Mouse (Mus musculus): ENCODE data around the gene Tlr13. TPM values are rescaled to one million over a fixed set of nuclear protein-coding genes. Genes with fewer than 3 reads are reported as not detected.

Tlr13 gene
- 0.42 and 0.52 TPM in 2 replicates for polyA plus RNA-seq (2016; fragmentation: Nextera tagmentation; extraction: Ambion mirVana)

DNA sequence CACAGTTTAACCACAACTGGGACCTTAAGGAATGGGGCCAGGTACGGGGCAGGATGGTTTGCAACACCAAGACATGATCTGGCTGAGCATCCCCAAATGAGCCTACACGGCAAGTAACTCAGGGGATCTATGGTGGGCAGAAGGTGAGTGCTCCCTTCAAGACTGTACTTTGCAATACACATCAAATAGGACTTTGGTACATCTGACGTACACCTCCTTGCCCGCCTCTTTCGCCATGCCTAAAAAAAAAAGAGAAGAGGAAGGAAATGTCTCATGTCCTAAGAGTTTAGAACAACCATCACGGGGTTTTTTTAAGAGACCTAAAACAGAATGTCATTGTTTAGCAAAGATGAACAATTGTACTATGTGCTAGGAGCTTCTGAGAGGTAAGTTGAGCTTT, at the start of gene Tlr13:
TSS of gene Tlr13 (plus strand) at position 269 of the 400 bp plus-strand sequence.
- Histone ChIP-seq H3K27ac (no peak within 1 kb of the TSS), H3K9me3 (no peaks in the 10 kb centered on the region), H3K9ac (no peak within 1 kb of the TSS), H3K4me1 (no peaks in the 10 kb centered on the region), H3K27me3 (no peaks in the 10 kb centered on the region), H3K36me3 (no peaks in the 10 kb centered on the region), H3K4me2 (replicated peaks) (no peak within 1 kb of the TSS), H3K4me3 (no peak within 1 kb of the TSS)
- WGBS: 87% methylated on average over 6 of the region's 6 CpGs
- ATAC-seq (ENCODE audit: insufficient number of reproducible peaks, insufficient read depth, low FRiP score, low TSS enrichment): no peak

- Histone ChIP-seq H3K9ac (no peak overlapping the region), H3K27ac (no peak overlapping the region), H3K27me3 (no peaks in the 10 kb centered on the region), H3K4me2 (replicated peaks) (no peak overlapping the region), H3K36me3 (0 out of 2 replicates have a peak, but pooled peaks cover 7% of the 10 kb centered on the region), H3K4me3 (no peak overlapping the region), H3K4me1 (no peaks in the 10 kb centered on the region), H3K9me3 (no peaks in the 10 kb centered on the region)
- WGBS: 60% methylated on average over 2 of the region's 2 CpGs
- ATAC-seq (ENCODE audit: insufficient number of reproducible peaks, insufficient read depth, low FRiP score, low TSS enrichment): no peak
Observed at GRCm38 (mm10) chrX:106105464-106105863, 37.5 kb upstream of the Tlr13 start.

- 85% methylated on average over 4 of the region's 4 CpGs for WGBS
- Histone ChIP-seq H3K4me1 (no peaks in the 10 kb centered on the region), H3K9ac (no peak overlapping the region), H3K27ac (no peak overlapping the region), H3K27me3 (no peaks in the 10 kb centered on the region), H3K9me3 (no peaks in the 10 kb centered on the region), H3K4me3 (no peak overlapping the region), H3K4me2 (replicated peaks) (no peak overlapping the region), H3K36me3 (0 out of 2 replicates have a peak, but pooled peaks cover 4% of the 10 kb centered on the region)
- no peak for ATAC-seq (ENCODE audit: insufficient number of reproducible peaks, insufficient read depth, low FRiP score, low TSS enrichment)
Observed at GRCm38 (mm10) chrX:106113881-106114280, 29.1 kb upstream of the Tlr13 start.

DNA sequence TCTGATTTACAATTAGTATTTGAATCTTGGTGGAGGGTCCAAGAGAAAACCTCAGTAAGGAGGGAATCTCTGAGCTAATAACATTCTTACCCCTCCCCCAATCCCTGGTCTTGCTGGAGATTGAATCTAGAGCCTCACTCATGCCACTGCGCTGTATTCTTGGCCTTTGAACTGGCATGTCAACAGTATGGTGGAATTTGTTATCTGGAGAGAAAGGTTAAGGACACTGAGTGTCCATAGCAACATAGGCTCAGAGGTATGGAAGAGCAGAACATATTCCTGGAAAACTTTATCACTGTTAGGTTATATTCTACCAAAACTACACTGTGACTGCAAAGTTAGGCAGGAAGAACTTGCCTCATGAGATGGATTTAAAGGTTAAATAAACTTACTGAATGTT, 28.3 kb upstream of the Tlr13 start:
- Histone ChIP-seq H3K36me3 (0 out of 2 replicates have a peak, but pooled peaks cover 7% of the 10 kb centered on the region), H3K27me3 (no peaks in the 10 kb centered on the region), H3K4me2 (replicated peaks) (no peak overlapping the region), H3K27ac (no peak overlapping the region), H3K4me3 (no peak overlapping the region), H3K4me1 (no peaks in the 10 kb centered on the region), H3K9me3 (no peaks in the 10 kb centered on the region), H3K9ac (no peak overlapping the region)
- WGBS: 91% methylated on average over 1 of the region's 1 CpGs
- ATAC-seq (ENCODE audit: insufficient number of reproducible peaks, insufficient read depth, low FRiP score, low TSS enrichment): no peak

DNA sequence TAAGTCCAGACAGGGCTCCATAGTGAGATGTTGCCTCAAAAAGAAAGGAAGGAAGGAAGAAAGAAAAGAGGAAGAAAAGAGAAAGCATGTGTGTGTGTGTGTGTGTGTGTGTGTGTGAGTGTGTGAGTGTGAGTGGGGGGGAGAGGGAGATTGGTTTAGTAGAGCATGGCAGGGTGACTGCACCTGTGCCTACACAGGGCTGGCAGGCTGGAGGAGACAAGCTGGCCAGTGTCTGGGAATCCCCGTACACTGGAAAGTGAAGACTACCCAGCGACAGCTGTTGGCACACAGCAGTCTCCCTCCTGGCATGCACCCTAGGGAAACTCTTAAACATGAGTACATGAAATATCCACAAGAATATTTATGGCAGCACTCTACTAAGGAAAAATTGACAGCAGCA, 20.2 kb upstream of the Tlr13 start:
- peaks cover 11% of the 10 kb centered on the region for H3K36me3 ChIP-seq
- no peak overlapping the region for H3K4me3 ChIP-seq
- no peak overlapping the region for H3K9ac ChIP-seq
- H3K4me1 ChIP-seq: no peaks in the 10 kb centered on the region
- 87% methylated on average over 2 of the region's 2 CpGs for WGBS
- no peaks in the 10 kb centered on the region for H3K9me3 ChIP-seq
- no peak overlapping the region for H3K27ac ChIP-seq
- no peak for ATAC-seq (ENCODE audit: insufficient number of reproducible peaks, insufficient read depth, low FRiP score, low TSS enrichment)
- H3K4me2 ChIP-seq (replicated peaks): no peak overlapping the region
- 0 out of 2 replicates have a peak, but pooled peaks cover 3% of the 10 kb centered on the region for H3K27me3 ChIP-seq

- 87% methylated on average over 6 of the region's 6 CpGs for whole genome bisulfite sequencing
- Histone ChIP-seq H3K4me2 (replicated peaks) (no peak overlapping the region), H3K9ac (no peak overlapping the region), H3K36me3 (peaks cover 3% of the 10 kb centered on the region; the same call in 1 of the 2 replicates), H3K9me3 (no peaks in the 10 kb centered on the region), H3K4me3 (no peak overlapping the region), H3K27ac (no peak overlapping the region), H3K4me1 (no peaks in the 10 kb centered on the region), H3K27me3 (no peaks in the 10 kb centered on the region)
- ATAC-seq (ENCODE audit: insufficient number of reproducible peaks, insufficient read depth, low FRiP score, low TSS enrichment): no peak
Observed at GRCm38 (mm10) chrX:106128283-106128682, 14.7 kb upstream of the Tlr13 start.

DNA sequence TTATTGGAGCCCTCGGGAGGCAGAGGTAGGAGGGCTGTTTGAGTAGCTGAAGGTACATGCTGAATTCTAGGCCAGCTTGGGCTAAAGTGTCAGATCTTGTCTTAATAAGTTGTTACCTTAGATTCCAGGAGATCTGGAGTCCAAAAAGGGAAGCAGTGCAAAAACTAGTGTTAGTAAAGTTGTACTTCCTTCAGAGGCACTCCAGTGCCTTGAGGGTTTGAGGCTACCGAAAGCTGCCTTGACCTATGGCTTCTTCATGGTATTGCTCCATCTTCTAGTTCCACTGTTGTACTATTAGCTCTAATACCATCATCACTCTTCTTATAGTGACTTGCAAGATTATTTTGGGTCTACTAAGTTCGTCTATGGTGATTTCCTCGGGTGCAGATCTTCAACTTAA, 13.1 kb upstream of the Tlr13 start:
- Histone ChIP-seq H3K9me3 (no peaks in the 10 kb centered on the region), H3K4me1 (no peaks in the 10 kb centered on the region), H3K27ac (no peak overlapping the region), H3K36me3 (no peaks in the 10 kb centered on the region), H3K9ac (no peak overlapping the region), H3K4me2 (replicated peaks) (no peak overlapping the region), H3K4me3 (no peak overlapping the region), H3K27me3 (no peaks in the 10 kb centered on the region)
- 88% methylated on average over 4 of the region's 4 CpGs for WGBS
- ATAC-seq (ENCODE audit: insufficient number of reproducible peaks, insufficient read depth, low FRiP score, low TSS enrichment): no peak

DNA sequence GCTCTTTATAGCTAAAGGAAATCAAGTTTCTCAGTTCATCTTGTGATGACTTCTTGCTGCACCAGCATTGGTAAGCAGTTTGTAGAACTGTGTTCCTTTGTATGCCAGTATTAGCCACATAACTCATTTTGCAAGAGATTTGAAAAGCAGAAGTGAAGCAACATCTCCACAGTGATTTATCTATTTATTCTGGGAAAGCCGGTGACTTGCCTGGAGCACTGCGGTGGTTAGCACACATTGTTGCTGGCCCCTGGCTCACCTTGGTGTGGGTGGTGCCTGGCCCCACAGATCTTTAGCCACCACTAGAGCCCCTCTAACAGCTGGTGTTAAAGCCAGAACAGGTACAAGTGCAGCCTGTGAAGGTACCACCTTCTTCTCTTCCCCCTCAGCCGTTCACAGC, 8.1 kb upstream of the Tlr13 start:
- Histone ChIP-seq H3K9ac (no peak overlapping the region), H3K27me3 (no peaks in the 10 kb centered on the region), H3K4me1 (no peaks in the 10 kb centered on the region), H3K36me3 (no peaks in the 10 kb centered on the region), H3K4me3 (no peak overlapping the region), H3K9me3 (no peaks in the 10 kb centered on the region), H3K4me2 (replicated peaks) (no peak overlapping the region), H3K27ac (no peak overlapping the region)
- 91% methylated on average over 3 of the region's 3 CpGs for WGBS
- no peak for ATAC-seq (ENCODE audit: insufficient number of reproducible peaks, insufficient read depth, low FRiP score, low TSS enrichment)

DNA sequence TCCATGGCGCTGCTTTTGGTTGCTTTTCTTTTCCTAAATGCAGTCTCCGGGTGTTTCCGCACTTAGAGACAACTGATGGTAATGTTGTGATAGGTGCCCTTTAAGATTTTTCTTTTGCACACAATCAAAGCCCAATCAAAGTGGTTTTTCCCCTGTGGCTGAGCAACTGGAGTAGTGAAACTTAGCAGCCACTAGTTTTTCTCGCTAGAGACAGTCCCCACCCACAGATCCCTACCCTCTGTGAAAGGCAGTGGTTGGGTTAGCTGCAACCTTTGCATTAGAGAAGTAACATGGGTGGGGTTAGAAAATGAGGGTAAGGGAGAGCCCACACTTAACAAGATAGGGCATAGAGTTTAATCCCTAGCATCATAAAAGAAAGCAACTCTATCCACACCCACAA, 7.5 kb upstream of the Tlr13 start:
- no peaks in the 10 kb centered on the region for H3K36me3 ChIP-seq
- H3K27ac ChIP-seq: no peak overlapping the region
- no peaks in the 10 kb centered on the region for H3K27me3 ChIP-seq
- H3K9ac ChIP-seq: no peak overlapping the region
- no peak for ATAC-seq (ENCODE audit: insufficient number of reproducible peaks, insufficient read depth, low FRiP score, low TSS enrichment)
- WGBS: 76% methylated on average over 4 of the region's 4 CpGs
- H3K4me2 ChIP-seq (replicated peaks): no peak overlapping the region
- no peak overlapping the region for H3K4me3 ChIP-seq
- H3K4me1 ChIP-seq: no peaks in the 10 kb centered on the region
- no peaks in the 10 kb centered on the region for H3K9me3 ChIP-seq

DNA sequence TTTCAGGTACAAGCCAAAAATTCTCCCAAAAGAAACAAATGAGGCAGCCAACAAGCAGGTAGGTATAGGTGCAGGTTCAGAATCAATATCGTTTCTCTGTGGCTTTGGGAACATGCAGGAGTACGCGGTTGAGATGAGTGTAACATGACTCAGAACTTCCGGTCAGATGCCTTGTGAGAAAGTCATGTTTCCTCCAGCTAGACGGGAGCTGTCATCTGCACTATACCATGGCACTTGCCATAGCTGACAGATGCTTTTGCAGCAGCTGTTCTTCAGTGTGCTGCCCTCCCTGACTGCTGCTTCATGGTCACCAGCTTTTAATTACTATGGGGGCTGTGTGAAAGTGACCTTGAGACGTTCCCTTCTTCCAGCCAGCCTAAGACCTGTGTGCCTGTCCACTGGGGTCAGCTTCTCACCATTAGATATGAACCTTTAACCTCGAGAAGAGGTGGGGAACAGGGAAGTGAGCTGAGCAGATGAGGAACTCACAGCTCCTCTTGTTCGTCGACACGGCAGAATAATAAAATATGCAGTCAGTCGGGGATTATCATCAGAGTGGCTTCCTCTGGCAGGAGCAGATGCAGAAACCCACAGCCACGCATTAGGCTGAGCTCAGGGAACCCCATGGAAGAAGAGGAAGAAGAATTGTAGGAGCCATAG, 7.0 kb upstream of the Tlr13 start:
- Histone ChIP-seq H3K27me3 (no peaks in the 10 kb centered on the region), H3K27ac (no peak overlapping the region), H3K9ac (no peak overlapping the region), H3K4me1 (no peaks in the 10 kb centered on the region), H3K4me2 (replicated peaks) (no peak overlapping the region), H3K4me3 (no peak overlapping the region), H3K9me3 (no peaks in the 10 kb centered on the region), H3K36me3 (no peaks in the 10 kb centered on the region)
- no peak for ATAC-seq (ENCODE audit: insufficient number of reproducible peaks, insufficient read depth, low FRiP score, low TSS enrichment)
- WGBS: 63% methylated on average over 12 of the region's 12 CpGs

GRCm38 (mm10) chrX:106139309-106140070, 3.5 kb upstream of the Tlr13 start:
- H3K9me3 ChIP-seq: no peaks in the 10 kb centered on the region
- H3K4me2 ChIP-seq (replicated peaks): no peak overlapping the region
- no peaks in the 10 kb centered on the region for H3K27me3 ChIP-seq
- no peak overlapping the region for H3K4me3 ChIP-seq
- ATAC-seq (ENCODE audit: insufficient number of reproducible peaks, insufficient read depth, low FRiP score, low TSS enrichment): no peak
- H3K4me1 ChIP-seq: no peaks in the 10 kb centered on the region
- H3K36me3 ChIP-seq: no peaks in the 10 kb centered on the region
- H3K27ac ChIP-seq: no peak overlapping the region
- H3K9ac ChIP-seq: no peak overlapping the region
- WGBS: 82% methylated on average over 13 of the region's 13 CpGs

GRCm38 (mm10) chrX:106148185-106148584, 5.2 kb downstream of the Tlr13 start:
- H3K27me3 ChIP-seq: no peaks in the 10 kb centered on the region
- H3K4me2 ChIP-seq (replicated peaks): no peak overlapping the region
- no peak overlapping the region for H3K9ac ChIP-seq
- no peak overlapping the region for H3K27ac ChIP-seq
- H3K36me3 ChIP-seq: no peaks in the 10 kb centered on the region
- no peaks in the 10 kb centered on the region for H3K4me1 ChIP-seq
- no peaks in the 10 kb centered on the region for H3K9me3 ChIP-seq
- no peak for ATAC-seq (ENCODE audit: insufficient number of reproducible peaks, insufficient read depth, low FRiP score, low TSS enrichment)
- H3K4me3 ChIP-seq: no peak overlapping the region
- 88% methylated on average over 1 of the region's 1 CpGs for WGBS
